Mouse (Mus musculus) common myeloid progenitor, adult 5-6 weeks (primary cell): ENCODE measurements around the gene Hmga2. TPM values are rescaled to one million over a fixed set of nuclear protein-coding genes. Genes with fewer than 3 reads are reported as not detected.
A peak's percentile ranks its signal among the peaks of the same experiment; 100 is the strongest.

ENCODE experiments used
- ATAC-seq: replicated peaks from 2 replicates; pipeline ENCODE4 v1.8.0; 2016; ENCODE audit warnings: low read depth, mild to moderate bottlenecking, moderate TSS enrichment, inconsistent platforms; ENCODE audit not compliant: poor library complexity, severe bottlenecking
- total RNA-seq: library from RNA; stranded (forward); fragments of 200-1000, 187-1606 nt; gene quantifications from 2 replicates; pipeline ENCODE4 v1.2.3, GENCODE M21; 2017

The Hmga2 gene
- total RNA-seq, 1 experiment from 2014 or later, result 7.0 TPM

DNA sequence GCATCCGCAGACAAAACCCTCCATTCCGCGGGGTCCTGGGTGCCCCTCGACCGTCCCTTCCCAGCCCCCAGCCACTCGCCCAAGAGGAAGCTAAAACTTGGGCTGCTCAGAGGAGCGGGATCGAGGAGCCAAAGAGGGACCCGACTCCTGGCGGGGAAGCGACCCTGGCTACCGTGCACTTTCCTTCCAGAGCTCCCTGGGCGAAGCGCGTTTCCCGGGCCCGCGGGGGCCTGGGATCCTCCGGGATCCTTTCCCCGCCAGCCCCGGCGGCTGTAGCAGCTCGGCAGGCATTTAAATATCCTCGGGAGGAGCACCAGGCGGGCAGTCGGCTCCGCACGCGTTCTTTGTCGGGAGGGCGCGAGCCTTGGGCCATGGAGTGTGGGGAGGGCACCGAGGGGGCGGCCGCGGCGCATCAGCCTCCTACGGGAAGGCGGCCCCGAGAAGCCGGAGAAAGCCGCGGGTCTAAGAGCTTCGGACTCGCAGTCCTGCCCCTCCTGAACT is 1.2 kb downstream of the Hmga2 start:
- ATAC-seq, result no peak

DNA sequence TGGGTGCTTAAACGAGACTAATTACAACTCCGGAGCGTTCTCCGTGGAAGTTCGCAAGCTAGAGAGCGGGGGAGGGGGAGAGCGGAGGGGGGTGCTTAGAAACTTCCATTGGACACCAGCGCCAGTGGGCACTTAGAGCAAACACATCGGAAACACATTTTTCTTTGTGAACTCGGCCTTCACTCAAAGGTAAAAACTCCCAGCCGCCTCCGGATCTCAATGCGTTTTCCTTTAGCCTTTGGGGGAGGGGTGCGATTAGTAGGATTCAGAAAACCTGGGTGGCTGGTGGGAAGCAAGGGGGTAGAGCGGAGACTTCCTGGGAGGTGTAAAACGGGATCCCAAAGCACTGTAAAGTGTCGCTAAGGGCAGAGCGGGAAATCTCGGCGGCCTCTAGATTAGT is 2.0 kb downstream of the Hmga2 start:
- no peak for ATAC-seq

DNA sequence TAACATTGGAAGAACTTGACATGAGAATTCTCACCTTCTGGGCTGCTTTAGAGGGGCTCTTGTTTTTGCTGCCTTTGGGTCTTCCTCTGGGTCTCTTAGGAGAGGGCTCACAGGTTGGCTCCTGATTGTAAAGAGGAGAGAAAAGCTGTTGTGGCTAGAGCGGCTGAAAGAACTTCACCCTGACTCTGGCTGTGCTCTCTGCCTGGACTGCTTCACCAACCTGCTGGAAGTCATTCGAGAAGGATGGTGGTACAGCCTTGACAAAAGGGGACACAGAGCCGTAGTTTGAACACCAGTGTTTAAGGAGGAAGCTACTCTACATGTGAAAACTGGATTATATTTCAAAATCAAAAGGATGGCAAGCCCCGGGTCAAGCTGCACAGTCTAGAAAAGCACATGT is 3.1 kb downstream of the Hmga2 start:
- ATAC-seq, result no peak

DNA sequence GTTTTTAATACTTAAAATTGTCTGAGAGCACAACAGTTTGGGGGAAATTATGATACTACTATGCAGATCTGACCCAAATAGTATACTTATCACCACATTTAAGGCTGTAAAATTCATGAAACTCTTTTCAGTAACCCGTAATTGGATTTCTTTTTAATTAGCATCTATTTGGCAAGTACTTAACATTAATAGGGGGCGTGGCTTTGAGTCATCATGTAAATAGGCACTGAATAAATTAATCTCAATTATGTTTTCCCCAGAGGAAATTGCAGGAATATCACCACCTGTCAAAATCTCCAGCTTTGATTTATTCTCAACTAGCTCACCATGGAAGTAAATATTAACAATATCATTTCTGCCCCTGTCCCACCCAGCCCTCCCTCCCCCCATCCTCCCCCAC is 3.7 kb downstream of the Hmga2 start:
- no peak for ATAC-seq

DNA sequence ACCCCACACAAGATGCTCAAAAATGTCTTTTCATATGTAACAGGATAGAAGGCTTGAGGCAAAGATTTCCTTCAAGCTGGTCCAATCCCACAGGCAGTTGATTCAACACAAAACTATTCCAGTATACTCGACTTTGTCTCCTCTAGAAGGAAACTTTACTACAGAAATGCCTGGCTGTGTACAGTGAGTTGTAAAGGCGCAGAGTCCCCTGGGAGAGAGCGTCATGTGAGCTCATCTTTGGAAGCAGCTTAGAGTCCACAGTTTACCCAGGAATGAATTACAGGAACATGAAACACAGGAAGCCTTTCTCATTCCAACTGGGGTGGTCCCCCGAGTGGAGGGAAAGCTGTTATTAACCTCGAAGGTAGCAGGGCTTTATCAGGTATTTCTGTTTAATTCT is 11.1 kb downstream of the Hmga2 start:
- no peak for ATAC-seq

DNA sequence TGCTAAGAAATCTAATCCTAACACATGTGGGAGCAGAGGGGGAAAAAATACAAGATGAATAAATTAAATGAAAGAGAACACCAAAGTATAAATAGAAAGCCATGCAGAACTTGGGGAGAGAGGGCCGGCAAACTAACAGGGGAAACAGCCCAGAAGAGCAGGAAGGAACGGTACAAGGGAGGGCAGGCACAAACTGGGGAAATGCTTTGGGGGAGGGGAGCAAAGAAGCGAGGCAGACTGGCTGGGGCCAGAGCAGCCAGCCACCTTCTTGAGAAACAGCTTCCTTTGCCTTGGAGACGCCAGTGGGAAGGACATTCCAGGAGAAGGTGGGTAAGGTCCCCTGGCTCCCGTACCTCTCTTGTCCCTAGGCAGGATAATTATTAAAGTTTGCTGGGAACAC is 14.5 kb downstream of the Hmga2 start:
- peak; percentile 68 for ATAC-seq

DNA sequence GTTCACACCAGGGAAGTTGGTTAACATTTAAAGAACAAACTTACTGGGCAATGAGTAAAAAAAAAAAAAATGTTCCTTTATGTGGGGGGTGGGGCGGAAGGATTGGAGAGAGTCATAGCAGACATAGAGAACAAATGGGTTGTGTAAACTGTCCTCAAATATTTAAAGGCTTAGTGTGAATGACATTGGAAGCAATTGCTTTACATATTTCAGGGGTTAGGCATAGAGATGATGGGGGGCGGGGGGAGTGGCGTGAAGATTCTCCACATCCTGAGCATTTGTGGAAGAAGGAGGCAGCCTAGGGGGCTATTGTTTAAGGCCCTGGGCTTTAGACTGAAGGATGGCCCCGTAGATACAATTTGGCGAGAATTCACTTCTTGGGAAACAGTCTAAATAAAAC is 15.0 kb downstream of the Hmga2 start:
- ATAC-seq, result no peak

DNA sequence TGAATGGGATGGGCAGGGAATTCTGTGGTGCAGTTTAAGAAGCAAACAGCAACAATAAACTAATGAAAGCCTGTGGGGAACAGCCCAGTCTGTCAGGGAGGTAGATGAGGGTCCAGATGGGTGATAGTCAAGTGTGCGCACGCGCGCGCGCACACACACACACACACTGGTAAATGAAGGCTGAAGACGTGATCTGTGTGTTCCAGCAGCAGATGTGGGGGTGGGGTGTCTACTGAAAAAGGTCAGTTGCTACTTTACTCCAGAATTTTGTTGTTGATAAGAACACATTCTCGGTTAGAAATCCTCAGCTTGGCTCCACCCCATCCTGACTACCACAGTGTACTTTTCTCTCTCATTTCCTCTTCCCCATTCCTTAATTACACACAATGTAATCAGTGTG is 17.4 kb downstream of the Hmga2 start:
- peak; percentile 48 for ATAC-seq

DNA sequence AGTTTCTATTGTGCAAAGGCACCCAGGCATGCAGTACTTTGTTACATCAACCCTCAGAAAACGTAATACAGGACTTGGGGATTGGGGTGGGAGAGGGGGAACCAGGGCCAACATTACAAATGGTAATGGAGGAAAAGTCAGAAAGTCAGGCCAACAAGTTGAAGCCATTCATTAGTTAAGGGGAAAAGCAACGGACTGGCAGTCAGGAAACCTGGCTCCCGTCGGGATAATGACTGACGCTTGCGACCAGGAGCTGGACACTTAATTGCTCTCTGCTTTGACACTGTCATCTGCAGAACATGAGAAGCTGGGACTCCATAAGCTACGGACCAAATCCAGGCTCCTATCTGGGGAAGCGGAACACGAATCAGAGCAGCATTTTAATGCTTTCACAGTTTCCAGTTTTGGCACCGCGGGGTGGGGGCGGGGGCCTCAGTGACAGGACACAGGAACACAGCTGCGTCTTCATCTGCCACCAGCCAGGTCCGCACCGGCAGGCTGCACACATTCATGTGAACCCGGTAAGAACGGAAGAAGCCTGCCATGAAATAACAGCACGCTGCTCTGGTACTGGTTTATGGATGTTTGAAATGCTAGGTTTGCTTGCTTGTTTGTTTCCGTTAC is 26.5 kb downstream of the Hmga2 start:
- no peak for ATAC-seq

DNA sequence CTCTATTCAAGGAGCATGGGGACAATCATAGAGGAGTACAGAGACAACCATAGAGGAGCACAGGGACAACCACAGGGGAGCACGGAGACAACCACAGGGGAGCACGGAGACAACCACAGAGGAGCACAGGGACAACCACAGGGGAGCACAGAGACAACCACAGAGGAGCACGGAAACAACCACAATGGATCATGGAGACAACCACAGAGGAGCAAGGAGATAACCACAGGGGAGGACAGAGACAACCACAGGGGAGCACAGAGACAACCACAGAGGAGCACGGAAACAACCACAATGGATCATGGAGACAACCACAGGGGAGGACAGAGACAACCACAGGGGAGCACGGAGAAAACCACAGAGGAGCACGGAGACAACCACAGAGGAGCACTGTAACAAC is 29.5 kb downstream of the Hmga2 start:
- peak; percentile 61 for ATAC-seq

DNA sequence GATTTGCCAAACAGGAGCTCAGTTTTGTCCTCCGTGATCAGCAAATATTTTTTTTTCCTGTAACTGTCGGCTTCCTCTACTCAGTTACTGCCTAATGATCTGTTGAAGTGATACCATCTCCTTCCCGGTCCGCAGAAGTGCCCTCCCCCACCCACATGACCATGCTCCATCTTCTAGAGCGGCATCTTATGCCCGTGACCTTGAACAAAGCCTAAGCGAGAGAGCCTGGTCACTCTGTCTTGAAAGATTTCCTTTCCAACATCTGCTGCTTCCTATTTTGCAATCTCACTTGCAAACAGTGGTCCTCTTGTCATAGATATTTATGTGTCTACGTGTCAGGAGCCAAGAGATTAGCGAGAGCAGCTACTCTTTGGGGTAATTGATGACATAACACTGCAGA is 30.1 kb downstream of the Hmga2 start:
- ATAC-seq, result peak; percentile 87

DNA sequence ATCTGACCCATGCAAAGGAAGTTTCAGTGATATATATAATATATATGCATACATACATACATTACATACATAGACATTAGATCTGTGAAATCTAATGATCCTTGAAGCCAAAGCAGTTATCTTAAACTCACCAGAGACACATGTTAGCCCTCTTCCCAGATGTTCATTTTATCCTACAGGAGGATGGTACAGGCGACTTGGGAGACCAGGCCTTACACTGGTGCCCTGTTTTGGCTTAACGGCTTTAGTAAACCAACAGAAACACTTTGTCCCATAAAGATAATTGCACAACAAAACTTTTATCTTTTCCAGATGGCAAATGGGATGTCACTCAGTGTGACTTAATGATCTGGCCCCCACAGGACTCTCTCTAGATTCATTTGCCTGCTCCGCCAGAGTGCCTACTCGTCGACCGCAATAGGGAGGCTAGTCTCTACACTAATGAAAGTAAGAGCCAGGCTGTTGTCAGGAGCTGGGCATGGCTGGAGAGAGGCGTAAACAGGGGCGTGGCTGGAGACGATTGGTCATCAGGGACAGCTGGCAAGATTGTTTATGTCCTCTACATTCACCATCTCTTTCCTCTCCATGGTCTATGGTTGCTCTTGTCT is 31.7 kb downstream of the Hmga2 start:
- no peak for ATAC-seq

DNA sequence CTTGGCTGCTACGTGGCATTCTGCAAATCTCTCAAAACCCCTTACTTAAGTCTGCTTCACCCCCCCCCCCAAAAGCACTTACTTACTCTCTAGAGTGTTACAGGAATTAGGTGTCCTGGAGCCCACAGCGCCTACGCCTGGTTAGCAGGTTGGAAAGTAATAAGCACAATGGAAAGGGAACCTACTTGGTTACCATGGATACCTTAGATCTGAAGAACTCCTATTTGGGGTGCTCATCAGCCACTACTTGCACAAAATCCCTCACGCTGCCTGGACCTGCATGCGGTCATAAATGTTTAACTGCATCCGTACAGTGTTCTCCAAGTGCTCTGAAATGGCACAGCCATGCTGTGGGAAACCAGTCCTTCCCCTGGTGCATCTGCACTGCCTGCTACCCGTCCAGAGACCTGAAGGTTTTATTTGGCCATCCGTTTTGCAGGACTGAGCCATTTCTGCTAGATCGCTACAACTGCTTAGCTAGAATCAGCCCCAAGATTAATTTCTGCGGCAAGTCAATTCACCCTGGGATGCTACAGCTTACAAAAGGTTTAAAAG is 32.4 kb downstream of the Hmga2 start:
- ATAC-seq, result no peak

DNA sequence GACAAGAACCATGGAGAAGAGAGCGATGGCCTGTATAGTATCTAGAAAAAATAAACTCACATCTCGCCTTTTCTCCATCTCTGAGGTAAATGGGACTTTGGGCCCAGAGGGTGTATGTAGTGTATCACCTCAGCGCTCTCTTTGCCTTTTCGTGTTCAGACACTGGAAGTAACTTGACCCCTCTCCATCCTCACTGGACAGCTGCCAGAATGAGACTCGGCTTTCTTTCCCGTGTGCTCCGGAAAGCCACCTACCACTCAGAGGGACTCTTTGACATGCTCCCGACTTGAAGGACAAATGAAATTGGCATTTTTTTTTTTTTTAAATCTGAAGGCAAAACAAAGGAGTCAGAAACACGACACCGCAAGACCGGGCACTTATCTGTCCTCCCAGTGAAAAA is 35.0 kb downstream of the Hmga2 start:
- no peak for ATAC-seq

DNA sequence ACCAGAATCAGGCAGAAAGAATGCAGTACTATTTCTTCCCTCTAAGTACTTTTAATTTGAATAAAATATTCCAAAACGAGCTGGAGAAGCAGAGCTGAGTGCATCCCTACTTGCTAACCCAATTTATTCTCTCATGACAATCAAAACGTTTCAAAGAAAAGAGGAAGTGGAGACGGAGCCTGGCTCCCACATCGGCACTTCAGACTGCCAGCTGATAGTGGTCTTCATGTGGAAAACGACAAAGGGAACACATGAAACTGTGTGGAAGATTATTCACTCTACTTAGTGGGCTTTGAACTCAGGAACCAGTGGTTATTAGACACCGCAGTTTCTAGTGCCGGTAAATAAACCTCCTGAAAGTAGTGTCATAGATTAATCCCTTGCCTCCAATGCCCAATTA is 41.8 kb downstream of the Hmga2 start:
- peak; percentile 70 for ATAC-seq

DNA sequence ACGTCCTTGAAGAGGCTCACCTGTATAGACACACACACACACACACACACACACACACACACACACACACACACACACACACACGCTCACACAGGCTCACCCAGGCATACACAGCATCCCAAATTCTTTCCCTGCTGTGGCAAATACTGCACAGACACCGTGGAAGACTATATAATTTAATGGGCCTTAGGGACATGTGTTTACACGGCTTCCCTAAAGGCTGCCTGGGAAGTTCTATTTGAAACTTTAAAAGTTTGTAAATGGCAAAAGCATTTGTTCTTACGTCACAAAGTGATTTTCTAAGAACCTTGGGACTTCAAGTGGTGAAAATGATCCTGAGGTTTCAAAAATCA is 42.8 kb downstream of the Hmga2 start:
- no peak for ATAC-seq

DNA sequence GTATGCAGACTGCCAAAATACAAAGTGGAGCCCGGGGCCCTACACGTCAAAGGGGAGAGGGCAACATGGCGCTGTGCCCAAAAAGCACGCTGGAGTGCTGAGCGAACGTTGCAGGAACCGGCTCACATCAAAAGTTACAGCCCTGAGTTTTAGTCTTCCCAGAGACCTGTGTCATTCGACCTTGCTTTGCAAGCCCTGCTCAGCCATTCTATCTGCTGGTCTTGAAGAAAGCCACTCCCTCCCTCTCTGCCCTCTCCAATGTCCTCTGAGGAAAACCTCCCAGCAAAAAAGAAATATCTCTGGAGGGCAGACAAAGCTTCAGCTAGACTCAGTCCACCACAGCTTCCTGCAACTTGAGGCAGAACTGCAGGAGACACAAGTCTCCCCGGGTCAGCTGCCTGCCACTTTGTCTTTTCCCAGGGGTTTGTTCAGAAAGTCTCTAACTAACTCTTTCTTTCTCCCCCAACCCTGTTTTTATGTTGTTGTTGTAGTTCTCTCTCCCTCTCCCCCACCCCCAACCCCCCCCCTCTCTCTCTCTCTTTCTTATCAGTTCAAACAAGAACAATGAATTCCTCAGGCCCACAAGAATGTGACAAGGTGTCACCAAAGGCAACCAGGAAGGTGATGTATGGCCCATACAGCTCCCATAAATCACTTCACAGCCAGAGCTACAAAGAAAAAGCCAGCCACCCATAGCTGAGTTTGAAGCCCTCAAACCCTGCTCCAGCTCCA is 43.4 kb downstream of the Hmga2 start:
- ATAC-seq, result peak; percentile 57

DNA sequence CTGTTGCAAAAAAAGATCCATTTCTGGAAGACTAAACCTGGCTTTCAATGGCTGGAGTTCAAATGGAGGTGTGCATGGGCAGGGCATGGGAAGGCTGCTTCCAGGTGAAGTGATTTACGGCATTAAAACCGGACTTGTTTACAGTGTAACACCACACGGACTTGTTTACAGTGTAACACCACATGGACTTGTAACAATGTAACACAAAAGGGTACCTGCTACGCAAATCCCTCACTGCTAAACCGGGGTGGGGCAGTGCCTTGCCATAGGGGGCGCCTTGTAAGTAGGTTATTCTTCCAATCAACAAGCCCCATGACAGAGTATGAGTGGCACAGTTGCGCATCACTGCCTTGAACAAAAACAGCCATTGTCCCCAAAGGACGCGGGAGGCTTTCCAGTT is 44.2 kb downstream of the Hmga2 start:
- no peak for ATAC-seq

DNA sequence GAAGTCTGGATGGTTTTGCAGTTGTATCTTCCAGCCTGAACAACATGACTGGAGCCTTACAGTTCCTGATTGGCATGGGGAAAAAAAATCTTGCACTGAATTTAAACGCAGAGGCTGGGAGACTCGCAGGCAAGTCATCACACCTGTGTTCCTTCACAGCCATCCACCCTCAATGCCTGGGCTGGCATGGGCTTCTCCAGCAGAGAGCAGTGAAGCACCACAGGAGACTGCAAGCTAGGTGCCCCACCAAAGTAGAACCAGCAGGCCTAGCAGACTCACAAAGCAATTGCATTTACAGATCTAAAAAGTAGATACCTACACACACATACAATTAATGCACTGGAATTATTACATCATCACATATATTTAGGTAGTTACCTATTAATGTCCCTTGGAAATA is 44.8 kb downstream of the Hmga2 start:
- no peak for ATAC-seq

DNA sequence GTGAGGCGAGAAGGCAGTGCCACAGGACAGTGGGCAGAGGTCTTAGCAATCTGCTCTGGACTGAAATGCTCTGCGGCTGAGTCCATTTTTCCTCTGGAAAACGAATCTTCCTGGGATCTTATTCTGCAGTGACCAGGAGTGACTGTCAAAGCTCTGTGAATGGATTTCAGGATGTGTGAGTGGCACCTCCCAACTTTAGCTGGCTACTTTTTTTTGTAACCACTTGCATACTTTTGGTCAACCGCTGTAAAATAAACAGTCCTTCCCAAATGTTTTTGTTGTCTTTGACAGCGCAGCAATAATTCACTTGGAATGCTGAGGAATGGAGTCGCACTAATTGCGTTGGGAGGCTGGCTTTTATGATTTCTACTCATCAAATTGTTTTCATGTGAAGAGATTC is 45.8 kb downstream of the Hmga2 start:
- no peak for ATAC-seq

DNA sequence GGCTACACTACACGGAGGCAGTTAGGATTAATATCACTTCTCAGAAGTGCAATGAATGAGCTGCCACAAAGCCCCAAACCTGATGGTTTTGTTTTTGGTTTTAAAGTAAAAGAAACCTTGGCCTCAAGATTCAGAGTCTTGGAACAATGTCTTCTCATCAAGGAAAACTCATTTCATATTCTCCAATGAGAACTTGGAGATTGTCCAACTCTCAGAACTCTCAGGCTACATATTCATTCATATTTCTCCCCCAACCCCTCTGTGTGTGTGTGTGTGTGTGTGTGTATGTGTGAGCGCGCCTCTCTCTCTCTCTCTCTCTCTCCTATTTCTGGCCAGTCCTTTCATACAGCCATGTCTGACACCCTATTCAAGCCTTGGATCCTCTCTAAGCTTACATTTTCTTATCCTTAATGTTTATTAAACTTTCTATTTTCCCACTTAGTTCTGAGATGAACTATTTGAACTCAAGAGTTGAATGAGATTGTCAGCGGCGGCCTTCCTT is 46.5 kb downstream of the Hmga2 start:
- no peak for ATAC-seq
